Mouse (Mus musculus) liver, postnatal 0 days (tissue): ENCODE data around the gene Nelfe. TPM values are rescaled to one million over a fixed set of nuclear protein-coding genes. Genes with fewer than 3 reads are reported as not detected.
A peak's percentile ranks its signal among the peaks of the same experiment; 100 is the strongest.
"Not testable (repeated sequence)": the region's sequence is repeated elsewhere in the genome, so short reads cannot be mapped to it uniquely, and the experiment has no call there.

Experiments
- ATAC-seq: fragments of 200-750 bp; cut with Nextera tagmentation; 2 replicates; pipeline ENCODE4 v1.8.0; 2017; ENCODE audit warnings: mild to moderate bottlenecking, moderate library complexity
- DNase-seq: peaks from one replicate; pipeline ENCODE4 v3.0.0-alpha.2; 2016
- H3K27ac ChIP-seq: fragments of 300-500 bp; sonication (generic); 2 replicates; pipeline ENCODE4 v1.5.1; 2014; ENCODE audit warnings: antibody characterized with exemption, moderate library complexity, mild to moderate bottlenecking, low read depth
- H3K27me3 ChIP-seq: fragments of 300-500 bp; sonication (generic); 2 replicates; pipeline ENCODE4 v1.6.1; 2014; ENCODE audit warnings: low read length, control low read depth, mixed read lengths; ENCODE audit not compliant: insufficient read depth
- H3K36me3 ChIP-seq: fragments of 300-500 bp; sonication (generic); replicated peaks from 2 replicates; pipeline ENCODE4 v1.6.1; 2014; ENCODE audit warnings: mild to moderate bottlenecking, control low read depth, low read length, moderate library complexity, mixed read lengths; ENCODE audit not compliant: insufficient read depth
- H3K4me1 ChIP-seq: fragments of 300-500 bp; sonication (generic); 2 replicates; pipeline ENCODE4 v1.6.1; 2014; ENCODE audit warnings: antibody characterized with exemption, mild to moderate bottlenecking, control low read depth; ENCODE audit not compliant: insufficient read depth
- H3K4me2 ChIP-seq: fragments of 300-500 bp; sonication (generic); 2 replicates; pipeline ENCODE4 v1.6.1; 2014; ENCODE audit warnings: low read depth, mild to moderate bottlenecking, low read length, moderate library complexity, mixed read lengths
- H3K4me3 ChIP-seq: fragments of 300-500 bp; sonication (generic); 2 replicates; pipeline ENCODE4 v1.5.1; 2014; ENCODE audit warnings: low read depth, low read length
- H3K9ac ChIP-seq: fragments of 300-500 bp; sonication (generic); replicated peaks from 2 replicates; pipeline ENCODE4 v1.6.1; 2014; ENCODE audit warnings: mild to moderate bottlenecking, moderate library complexity
- H3K9me3 ChIP-seq: fragments of 300-500 bp; sonication (generic); 2 replicates; pipeline ENCODE4 v1.6.1; 2016; ENCODE audit warnings: mild to moderate bottlenecking, control low read depth, low read length, mixed read lengths
- CTCF ChIP-seq: sonication (generic); IDR thresholded peaks from 2 replicates; pipeline ENCODE4 v1.5.1; 2016; ENCODE audit warnings: antibody characterized with exemption, low read depth
- EP300 ChIP-seq: IDR thresholded peaks from 2 replicates; pipeline ENCODE4 v1.6.1; 2016; ENCODE audit warnings: antibody characterized with exemption, low read depth, mild to moderate bottlenecking
- WGBS: fragments of 180-500 bp; shearing (Covaris S2); extraction: QIAGEN DNeasy Blood & Tissue Kit; methylation state at CpG from one replicate; pipeline ENCODE4 v1.1.7; 2014; ENCODE audit not compliant: insufficient replicate concordance; 5-methylcytosine and 5-hydroxymethylcytosine counted together
- polyA plus RNA-seq: library from polyadenylated mRNA; unstranded; fragments of >200 nt; fragmentation: Nextera tagmentation; extraction: Ambion mirVana; gene quantifications from 2 replicates; pipeline ENCODE4 v1.2.1, GENCODE M21; 2015

Nelfe gene
- polyA plus RNA-seq, 1 experiment from 2014 or later = 26.5 TPM

DNA sequence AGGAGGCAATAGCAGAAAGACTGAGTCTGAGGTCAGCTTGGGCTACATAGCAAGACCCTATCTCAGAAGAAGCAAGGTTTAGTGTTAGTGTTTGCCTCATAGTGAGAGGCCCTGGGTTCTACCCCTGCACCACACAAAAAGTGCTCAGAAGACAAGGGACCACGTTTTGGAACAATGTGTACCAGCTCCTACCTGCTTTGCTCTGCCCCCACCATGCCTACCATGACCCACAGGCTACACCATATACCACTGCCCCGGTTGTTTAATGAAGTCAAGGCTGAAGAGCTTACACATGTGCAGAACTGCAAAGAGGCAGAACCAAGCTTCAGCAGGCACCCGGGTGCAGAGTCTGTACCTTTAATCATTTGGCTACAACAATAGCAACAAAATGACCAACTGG, 43.0 kb upstream of the Nelfe start:
- Histone ChIP-seq H3K9me3 (no peaks in the 10 kb centered on the region), H3K9ac (no peak overlapping the region), H3K27ac (no peak overlapping the region), H3K27me3 (no peaks in the 10 kb centered on the region), H3K4me3 (no peak overlapping the region), H3K4me1 (peaks cover 8% of the 10 kb centered on the region; the same call in 1 of the 2 replicates), H3K36me3 (no peaks in the 10 kb centered on the region), H3K4me2 (no peak overlapping the region)
- TF ChIP-seq CTCF (no peak), EP300 (no peak)
- WGBS = 64% methylated on average over 3 of the region's 3 CpGs
- DNase-seq (no peak), ATAC-seq (no peak)

- TF ChIP-seq EP300 (peak; percentile 75; the same call in 1 of the 2 replicates), CTCF (no peak)
- DNase-seq = peak; percentile 55
These were observed 41.5 kb upstream of the Nelfe start for GRCm38 (mm10) chr17:34808599-34809205.

GRCm38 (mm10) chr17:34810411-34810810, 39.8 kb upstream of the Nelfe start:
- H3K27me3 ChIP-seq, H3K9me3 ChIP-seq, H3K4me1 ChIP-seq, H3K36me3 ChIP-seq, H3K4me2 ChIP-seq, DNase-seq, H3K9ac ChIP-seq, H3K4me3 ChIP-seq, ATAC-seq: not testable (repeated sequence)
- H3K27ac ChIP-seq = peak overlapping the region; percentile 57; the same call in 1 of the 2 replicates
- WGBS = 84% methylated on average over 5 of the region's 5 CpGs

More at GRCm38 (mm10) chr17:34808599-34809205, 41.5 kb upstream of the Nelfe start:
- Histone ChIP-seq H3K36me3 (no peaks in the 10 kb centered on the region), H3K9me3 (no peaks in the 10 kb centered on the region), H3K27ac (peak overlapping the region; percentile 89), H3K9ac (no peak overlapping the region), H3K4me3 (no peak overlapping the region), H3K4me2 (peak overlapping the region; percentile 42; the same call in 1 of the 2 replicates), H3K4me1 (peaks cover 8% of the 10 kb centered on the region; the same call in 1 of the 2 replicates), H3K27me3 (no peaks in the 10 kb centered on the region)
- peak; percentile 83 for ATAC-seq
- 50% methylated on average over 6 of the region's 6 CpGs for WGBS

DNA sequence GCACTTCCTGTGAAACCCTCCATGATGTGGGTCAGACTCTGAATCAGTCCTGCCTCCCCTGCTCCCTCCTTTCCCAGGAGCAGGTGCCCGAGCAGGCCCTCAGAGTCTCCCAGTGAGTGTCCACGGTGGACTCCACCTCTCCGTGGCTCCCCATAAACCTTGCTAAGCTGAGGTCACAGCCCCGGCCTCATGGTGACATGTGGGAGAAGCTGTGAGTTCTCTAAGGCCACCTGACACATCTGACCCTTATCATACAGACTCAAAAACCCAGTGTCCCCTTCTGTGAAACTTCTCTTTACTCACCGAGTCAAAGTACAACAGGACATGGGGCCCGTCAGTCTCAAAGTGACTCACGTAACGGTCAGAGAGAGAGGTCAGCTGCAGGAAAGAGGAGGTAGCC, 39.4 kb upstream of the Nelfe start:
- not testable (repeated sequence) for H3K4me1 ChIP-seq, DNase-seq, H3K4me3 ChIP-seq, H3K36me3 ChIP-seq, H3K4me2 ChIP-seq, H3K9me3 ChIP-seq, H3K9ac ChIP-seq, H3K27me3 ChIP-seq
- 42% methylated on average over 5 of the region's 8 CpGs for WGBS
- ATAC-seq = peak; percentile 64
- H3K27ac ChIP-seq = 0 out of 2 replicates have a peak overlapping the region, but pooled peaks have one; percentile 16

GRCm38 (mm10) chr17:34811275-34811674, 38.9 kb upstream of the Nelfe start:
- Histone ChIP-seq H3K27ac (0 out of 2 replicates have a peak overlapping the region, but pooled peaks have one; percentile 16), H3K4me3 (no peak overlapping the region), H3K4me1 (peaks cover 8% of the 10 kb centered on the region; the same call in 1 of the 2 replicates), H3K27me3 (no peaks in the 10 kb centered on the region), H3K36me3 (no peaks in the 10 kb centered on the region), H3K9ac (no peak overlapping the region; the same call in 1 of the 2 replicates), H3K4me2 (peak overlapping the region; percentile 18; the same call in 1 of the 2 replicates), H3K9me3 (no peaks in the 10 kb centered on the region)
- ATAC-seq (peak; percentile 7; the same call in 1 of the 2 replicates), DNase-seq (no peak)
- no peak for TF ChIP-seq CTCF
- no peak for TF ChIP-seq EP300
- WGBS = 65% methylated on average over 15 of the region's 15 CpGs

DNA sequence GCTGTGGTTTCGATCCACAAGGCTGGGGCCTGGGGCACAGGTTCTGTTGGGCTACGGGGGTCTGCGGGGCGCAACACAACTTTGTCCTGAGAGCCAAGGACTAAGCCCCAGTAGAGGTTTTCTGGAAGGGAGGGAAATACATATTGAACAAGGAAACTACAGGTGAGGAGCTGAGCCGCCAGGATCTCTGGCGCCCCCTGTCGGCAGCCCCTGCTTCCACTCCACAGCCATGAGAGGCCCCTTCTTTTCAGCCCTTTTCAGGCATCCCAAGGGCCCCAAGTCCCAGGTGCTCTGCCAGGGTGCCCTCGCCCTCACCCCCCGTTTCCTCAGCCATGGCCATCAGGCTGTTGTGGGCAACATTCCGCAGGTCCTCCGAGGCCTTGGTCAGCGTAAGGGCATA, 36.4 kb upstream of the Nelfe start:
- DNase-seq = peak; percentile 67
- not testable (repeated sequence) for ATAC-seq, H3K9me3 ChIP-seq, H3K27ac ChIP-seq, H3K36me3 ChIP-seq, H3K4me2 ChIP-seq, H3K27me3 ChIP-seq, H3K9ac ChIP-seq, H3K4me1 ChIP-seq, H3K4me3 ChIP-seq
- peak; percentile 79 for TF ChIP-seq CTCF
- 54% methylated on average over 12 of the region's 12 CpGs for WGBS
